Mouse (Mus musculus) liver (tissue): ENCODE results near the gene Gm17019.
"Not testable (repeated sequence)": the region's sequence is repeated elsewhere in the genome, so short reads cannot be mapped to it uniquely, and the experiment has no call there.

ENCODE experiments used
- DNase-seq: peaks from one replicate; pipeline ENCODE4 v3.0.0-alpha.2; 2020; ENCODE audit warnings: mixed read lengths

The Gm17019 gene

DNA sequence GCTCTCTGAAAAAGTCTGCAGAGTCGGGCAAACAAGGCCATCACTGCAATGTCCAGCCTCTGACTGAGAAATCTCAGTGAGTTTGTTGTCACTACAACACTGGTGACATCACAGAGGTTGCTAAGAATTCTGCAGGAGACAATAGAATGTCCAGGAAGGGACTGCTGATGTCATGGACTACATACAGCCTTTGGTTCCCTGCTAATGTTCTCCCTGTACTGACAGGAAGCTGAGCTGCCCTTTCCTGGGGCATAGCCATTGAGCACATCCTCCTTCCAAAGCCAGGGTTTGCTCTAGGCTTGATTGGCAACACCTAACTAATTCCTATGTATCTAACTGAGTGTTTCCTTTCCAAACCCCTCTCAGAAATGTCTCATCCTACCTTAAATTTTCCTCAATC, at the start of gene Gm17019:
Gene Gm17019 (minus strand): TSS at position 101 of the 400 bp plus-strand sequence.
- not testable (repeated sequence) for DNase-seq

DNA sequence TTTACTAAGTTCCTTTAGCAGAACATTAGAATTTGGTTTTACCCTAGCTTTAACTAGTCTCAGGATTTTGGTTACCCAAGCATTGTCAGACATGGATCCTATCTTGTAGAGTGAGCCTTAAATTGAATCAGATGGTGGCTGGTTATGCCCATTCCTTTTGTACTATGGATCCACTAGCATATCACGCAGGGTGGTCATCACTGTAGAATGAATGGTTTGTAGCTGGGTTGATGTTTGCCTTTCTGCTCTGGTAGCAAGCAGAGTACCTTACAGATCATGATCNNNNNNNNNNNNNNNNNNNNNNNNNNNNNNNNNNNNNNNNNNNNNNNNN, 29.6 kb upstream of the Gm17019 start:
- not testable (repeated sequence) for DNase-seq

DNA sequence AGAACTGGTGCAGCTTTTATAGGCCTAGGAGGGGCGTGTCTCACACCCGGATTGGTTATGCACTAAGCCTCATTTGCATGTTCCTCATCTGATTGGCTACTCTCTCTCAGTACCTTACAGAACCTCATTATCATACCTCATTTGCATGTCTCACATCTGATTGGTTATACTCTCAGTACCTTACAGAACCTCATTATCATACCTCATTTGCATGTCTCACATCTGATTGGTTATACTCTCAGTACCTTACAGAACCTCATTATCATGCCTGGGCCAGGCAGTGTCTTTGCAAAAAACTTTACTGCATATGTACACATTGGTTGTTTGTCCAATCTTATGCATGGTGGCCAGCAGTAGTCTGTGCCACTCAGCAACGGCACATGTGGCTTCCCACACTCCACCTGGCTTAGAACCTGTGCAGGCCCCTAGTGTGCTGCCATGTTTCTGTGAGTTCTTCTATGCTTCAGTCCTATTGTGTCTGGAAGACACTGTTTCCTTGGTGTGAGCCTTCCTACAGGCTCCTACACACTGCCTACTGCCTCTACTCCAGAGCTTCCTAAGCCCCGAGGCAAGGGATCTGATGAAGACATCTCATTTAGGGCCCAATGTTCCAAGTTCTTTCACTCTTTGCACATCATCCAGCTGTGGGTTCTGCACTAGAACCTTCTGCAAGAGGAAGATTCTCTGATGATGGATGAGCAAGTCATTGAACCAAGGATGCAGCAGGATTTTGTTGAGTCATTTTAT, 29.0 kb upstream of the Gm17019 start:
- not testable (repeated sequence) for DNase-seq

DNA sequence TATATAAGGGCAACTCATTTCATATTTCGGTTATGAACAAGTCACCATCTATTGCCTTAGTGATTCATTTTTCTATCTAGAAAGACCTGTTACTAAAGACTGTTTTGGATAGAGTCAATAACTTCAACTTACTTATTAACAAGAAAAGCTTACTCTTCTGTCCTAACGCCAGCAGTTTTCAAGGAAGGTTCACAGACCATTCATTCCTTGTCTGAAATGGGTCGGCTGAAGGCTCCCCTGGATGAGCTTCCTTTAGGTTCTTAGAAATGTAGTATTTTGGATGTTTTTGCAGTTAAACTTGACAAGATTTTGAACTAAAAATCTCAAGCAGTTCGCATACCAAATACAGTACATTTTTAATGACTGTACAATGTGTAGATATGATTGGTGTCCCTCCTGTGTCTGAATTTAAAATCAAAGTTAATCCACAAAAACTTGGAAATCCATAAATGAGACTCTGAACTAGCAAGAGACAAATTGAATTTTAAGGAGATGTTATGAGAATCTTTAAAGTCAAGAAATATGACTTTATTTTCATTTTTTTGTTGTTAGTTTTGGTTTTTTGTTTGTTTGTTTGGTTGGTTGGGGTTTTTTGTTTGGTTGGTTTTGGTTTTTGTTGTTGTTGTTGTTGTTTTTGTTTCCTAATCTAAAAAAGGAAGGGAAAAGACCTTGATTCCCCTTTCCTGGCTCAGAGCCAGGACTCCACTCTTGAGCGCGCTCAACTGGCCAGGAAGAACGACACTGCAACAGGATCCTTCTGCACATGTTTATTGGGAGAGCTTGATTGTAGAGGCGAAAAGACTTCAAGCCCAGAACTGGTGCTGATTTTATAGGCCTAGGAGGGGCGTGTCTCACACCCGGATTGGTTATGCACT, 21.6 kb upstream of the Gm17019 start:
- not testable (repeated sequence) for DNase-seq

DNA sequence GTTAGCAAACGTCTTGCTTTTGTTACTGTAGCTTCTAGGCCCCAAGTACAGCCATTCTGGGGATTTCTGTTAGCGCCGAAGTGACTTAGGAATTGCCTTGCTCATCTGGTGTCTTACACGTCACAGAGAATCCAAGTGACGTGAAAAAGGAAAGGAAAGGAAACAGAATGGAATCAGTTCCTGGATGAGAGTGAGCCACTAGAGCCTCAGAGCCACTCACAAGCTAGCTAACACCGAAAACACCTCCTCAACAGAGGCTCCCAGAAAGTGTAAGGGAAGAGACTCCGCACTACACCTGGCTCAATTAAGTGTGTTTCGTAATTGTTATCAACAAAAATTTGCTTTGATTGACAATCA, 20.8 kb upstream of the Gm17019 start:
- not testable (repeated sequence) for DNase-seq

DNA sequence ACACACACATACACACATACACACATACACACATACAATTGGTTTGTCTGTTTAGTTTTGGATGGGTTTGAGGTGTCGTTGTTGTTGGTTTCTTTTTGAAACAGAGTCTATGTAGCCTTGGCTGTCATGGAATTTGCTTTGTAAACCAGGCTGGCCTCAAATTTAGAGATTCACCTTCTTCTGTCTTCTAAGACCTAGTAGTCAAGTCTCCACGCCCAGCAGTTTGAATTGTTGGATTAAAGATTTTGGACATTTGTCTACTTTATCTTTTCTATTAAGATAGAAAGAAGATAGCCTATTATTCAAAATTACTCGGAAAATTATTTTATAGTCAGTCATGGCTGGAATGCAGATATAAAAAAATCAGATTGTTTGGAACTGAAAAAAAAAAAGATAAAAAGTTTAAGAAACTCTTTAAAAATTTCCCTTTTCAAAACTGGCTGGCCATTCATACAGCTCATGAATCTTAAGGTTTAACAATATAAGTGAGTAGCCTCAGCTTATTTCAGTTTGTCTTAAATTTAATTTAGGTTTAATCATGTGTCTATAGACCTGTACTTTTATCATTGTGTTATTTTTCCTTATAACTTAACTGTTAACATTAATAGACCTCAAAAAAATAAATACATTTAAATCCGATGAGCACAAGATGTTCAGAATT, 20.3 kb upstream of the Gm17019 start:
- DNase-seq, result not testable (repeated sequence)

DNA sequence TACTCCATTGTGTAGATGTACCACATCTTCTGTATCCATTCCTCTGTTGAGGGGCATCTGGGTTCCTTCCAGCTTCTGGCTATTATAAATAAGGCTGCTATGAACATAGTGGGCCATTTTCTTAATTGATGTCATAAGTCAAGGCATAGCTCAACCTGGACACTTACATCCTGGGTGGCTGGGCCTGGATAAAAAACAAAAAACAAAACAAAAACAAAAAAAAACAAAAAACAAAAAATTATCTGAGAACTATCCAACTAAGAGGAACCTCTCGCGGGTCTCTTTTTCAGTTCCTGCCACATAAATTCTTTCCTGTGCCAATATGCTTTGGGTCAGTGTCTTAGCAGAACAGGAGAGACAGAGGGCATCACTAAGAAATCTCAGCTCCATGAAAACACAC, 18.0 kb upstream of the Gm17019 start:
- DNase-seq, result not testable (repeated sequence)

DNA sequence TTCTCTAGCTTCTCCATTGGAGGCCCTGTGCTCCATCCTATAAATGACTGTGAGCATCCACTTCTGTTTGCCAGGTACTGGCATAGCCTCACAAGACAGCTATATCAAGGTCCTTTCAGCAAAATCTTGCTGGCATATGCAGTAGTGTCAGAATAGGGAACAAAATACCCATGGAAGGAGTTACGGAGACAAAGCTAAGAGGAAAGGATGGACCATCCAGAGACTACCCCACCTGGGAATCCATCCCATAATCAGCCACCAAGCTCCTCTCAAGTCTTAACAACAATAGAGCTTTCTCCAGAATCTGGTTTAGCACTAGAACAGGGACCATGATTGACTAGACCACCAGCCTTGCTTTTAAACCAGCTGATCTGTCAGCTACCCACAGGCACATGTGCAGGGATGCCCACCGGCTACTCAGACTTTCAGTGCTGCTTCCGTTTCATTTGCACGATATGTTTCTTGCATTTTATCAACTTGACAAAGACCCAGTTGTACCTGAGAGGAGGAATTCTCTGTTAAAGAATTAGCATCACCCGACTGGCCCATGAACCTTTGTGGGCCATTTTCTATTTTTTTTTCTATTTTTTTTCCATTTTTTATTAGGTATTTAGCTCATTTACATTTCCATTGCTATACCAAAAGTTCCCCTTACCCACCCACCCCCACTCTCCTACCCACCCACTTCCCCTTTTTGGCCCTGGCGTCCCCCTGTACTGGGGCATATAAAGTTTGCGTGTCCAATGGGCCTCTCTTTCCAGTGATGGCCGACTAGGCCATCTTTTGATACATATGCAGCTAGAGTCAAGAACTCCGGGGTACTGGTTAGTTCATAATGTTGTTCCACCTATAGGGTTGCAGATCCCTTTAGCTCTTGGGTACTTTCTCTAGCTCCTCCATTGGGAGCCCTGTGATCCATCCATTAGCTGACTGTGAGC, 12.3 kb upstream of the Gm17019 start:
- DNase-seq, result not testable (repeated sequence)

DNA sequence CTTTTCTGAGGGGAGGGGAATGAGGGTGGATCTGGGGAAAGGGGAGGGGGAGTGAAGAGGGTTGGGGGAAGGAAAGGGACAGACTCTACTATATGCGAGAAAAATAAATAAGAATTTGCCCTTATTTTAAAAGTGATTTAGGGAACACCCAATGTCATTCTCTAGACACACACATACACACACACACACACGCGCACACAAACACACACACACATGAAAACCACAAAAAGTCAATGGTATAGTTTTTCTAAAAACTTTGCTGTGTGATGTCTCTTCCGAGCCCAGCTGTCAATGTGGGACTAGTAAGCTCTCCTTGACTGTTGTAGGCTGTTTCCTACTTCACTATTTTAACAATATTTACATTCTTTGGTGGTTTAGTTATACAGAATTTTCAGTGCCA, 8.0 kb upstream of the Gm17019 start:
- DNase-seq, result not testable (repeated sequence)

DNA sequence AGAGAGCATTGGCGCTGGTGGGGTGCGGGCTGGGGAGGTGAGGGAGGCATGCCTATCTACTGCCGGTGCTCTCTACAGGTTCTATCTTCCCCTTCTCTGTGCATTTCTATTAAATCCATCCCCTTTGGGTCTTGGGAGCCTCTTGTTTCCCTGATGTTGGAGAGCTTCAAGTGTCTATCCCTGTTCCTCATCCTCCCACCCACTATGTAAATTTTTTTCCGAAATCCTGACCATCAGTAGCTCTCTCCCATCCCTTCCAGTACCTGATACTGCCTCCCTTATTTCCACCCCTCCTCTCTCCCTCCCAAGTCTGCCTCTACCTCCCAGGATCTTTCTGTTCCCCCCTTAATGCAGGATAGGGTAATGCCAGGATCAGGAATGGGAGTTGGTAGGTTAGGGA, 7.2 kb upstream of the Gm17019 start:
- not testable (repeated sequence) for DNase-seq

DNA sequence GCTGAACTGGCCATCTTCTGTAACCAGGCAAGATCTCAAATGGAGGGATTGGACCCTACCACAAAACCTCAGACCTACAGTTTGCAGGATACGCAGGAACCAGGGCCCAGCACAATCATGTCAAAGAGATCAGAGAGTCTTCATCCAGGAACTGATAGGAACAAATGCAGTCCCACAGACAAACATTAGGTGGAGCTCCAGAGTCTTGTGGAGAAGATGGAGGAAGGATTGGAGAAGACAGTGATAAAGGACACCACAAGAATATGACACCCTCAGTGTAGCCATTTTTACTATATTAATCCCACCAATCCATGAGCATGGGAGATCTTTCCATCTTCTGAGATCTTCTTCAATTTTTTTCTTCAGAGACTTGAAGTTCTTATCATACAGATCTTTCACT, 8.5 kb downstream of the Gm17019 start:
- peak; percentile 2 for DNase-seq

DNA sequence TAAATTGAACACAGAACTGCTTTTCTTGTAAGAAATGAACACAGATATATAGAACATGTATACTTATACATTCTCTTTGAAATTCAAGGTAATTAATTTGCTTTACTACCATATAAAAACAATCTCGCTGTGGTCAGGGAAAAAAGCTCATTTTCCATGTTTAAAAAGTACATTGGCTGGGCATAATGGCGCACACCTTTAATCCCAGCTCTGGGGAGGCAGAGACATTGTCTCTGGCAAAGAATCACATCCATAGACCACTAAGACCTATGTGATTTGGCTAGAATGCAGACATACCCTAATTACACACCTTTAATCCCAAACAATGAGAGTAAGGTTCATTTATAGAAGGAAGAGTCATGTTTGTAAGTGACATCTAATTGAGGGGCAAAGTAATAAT, 12.7 kb downstream of the Gm17019 start:
- DNase-seq, result peak; percentile 1

DNA sequence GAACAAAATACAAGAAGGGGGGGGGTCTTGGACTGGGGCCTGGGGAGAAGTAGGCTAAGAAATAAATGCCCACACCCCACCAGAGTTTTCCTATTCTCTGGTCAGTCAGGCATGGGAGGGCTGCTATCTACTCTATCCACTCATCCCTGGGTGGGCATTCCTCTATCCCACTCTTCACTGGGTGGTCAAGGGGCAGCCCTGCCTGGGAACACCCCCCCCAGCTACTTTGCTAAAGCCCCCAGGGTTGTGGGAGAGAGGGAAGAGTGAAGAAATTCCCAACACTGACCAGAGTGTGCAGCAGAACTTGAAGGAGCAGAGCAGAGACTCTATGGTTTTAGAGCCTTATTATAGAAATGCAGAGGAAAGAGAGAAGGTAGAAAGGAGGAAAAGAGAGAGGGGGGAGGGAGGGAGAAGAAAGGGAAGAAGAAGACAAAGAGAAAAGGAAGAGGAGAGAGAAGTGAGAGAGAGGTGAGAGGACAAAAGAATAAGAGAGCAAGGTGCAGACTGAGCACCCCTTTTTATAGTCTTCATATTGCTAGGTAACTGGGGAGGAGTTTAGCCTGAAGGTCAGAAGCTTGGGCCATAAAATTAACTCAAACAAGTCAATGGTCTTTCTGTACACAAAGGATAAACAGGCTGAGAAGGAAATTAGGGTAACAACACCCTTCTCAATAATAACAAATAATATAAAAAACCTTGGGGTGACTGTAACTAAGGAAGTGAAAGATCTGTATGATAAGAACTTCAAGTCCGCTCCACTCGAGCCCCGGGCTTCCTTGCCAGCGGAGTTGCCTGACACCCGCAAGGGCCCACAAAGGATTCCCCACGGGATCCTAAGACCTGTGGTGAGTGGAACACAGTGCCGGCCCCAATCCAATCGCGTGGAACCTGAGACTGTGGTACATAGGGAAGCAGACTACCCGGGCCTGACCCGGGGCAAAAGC, 21.9 kb downstream of the Gm17019 start:
- peak; percentile 3 for DNase-seq

DNA sequence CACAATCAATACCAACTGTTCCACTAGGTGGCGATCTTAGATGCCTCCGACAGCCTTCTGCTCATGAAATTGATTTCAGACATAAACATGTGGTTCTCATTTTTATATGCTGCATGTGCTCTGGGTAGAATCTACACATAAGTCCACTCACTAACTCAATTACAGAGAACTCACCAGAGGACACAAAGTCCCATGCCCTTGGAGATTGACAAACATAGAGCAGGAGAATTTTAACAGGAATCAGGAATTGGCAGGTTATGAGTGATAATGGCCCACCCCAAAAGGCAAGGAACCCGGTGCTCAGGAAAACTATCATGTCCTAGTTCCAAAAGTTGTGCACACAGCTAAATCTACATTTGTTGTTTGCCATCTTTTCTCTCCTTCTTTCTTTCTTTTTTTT, 25.9 kb downstream of the Gm17019 start:
- not testable (repeated sequence) for DNase-seq

DNA sequence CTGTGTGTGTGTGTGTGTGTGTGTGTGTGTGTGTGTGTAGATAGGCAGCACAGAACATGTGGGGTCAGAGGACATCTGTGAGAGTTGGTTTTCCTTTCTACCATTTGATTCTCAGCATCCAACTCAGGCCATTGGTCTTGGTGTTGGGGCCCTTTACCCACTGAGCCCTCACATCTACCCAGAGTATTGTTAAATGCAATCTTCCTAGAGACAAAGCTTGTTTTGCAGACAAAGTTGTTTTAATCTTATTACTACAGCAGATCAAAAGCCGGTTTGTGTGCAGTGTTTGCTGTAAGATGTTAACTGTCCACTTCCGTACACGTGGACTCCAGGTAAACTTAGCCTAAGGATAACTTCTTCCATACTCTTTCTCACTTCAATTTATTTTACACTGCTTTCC, 26.5 kb downstream of the Gm17019 start:
- peak; percentile 2 for DNase-seq

DNA sequence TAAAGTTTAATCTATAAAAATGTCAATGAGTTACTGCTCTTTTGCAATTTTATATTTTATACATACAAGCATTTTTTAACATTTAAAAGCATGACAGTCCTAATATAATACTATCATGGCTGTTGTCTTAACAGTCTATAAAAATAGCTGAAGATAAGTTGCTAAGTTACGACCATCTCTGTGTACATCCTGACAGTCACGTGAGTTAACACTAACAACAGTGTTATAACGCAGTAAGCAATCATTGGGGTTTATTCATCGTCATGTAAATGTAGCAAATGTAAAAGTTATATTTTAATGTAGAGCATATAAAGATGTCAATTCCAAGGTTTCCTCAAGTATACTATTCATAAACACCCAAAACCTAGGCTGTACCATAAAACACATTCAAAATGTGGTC, 27.2 kb downstream of the Gm17019 start:
- DNase-seq, result not testable (repeated sequence)

DNA sequence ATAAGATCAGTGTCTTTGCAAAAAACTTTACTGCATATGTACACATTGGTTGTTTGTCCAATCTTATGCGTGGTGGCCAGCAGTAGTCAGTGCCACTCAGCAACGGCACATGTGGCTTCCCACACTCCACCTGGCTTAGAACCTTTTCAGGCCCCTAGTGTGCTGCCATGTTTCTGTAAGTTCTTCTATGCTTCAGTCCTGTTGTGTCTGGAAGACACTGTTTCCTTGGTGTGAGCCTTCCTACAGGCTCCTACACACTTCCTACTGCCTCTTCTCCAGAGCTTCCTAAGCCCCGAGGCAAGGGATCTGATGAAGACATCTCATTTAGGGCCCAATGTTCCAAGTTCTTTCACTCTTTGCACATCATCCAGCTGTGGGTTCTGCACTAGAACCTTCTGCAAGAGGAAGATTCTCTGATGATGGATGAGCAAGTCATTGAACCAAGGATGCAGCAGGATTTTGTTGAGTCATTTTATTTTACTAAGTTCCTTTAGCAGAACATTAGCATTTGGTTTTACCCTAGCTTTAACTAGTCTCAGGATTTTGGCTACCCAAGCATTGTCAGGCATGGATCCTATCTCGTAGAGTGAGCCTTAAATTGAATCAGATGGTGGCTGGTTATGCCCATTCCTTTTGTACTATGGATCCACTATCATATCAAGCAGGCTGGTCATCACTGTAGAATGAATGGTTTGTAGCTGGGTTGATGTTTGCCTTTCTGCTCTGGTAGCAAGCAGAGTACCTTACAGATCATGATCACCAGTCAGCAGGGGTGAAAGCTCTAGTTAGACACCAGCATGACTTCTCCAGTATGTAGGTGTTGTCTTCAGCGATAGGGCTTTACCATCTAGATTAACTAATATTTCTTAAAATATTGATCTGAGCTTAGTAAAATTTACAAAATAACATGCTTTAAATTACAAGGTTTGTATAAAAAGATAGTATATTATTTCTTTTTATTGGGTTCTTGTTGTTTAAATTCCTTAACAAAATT, 27.9 kb downstream of the Gm17019 start:
- not testable (repeated sequence) for DNase-seq

DNA sequence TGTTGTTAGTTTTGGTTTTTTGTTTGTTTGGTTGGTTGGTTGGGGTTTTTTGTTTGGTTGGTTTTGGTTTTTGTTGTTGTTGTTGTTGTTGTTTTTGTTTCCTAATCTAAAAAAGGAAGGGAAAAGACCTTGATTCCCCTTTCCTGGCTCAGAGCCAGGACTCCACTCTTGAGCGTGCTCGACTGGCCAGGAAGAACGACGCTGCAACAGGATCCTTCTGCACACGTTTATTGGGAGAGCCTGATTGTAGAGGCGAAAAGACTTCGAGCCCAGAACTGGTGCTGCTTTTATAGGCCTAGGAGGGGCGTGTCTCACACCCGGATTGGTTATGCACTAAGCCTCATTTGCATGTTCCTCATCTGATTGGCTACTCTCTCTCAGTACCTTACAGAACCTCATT, 34.7 kb downstream of the Gm17019 start:
- not testable (repeated sequence) for DNase-seq

DNA sequence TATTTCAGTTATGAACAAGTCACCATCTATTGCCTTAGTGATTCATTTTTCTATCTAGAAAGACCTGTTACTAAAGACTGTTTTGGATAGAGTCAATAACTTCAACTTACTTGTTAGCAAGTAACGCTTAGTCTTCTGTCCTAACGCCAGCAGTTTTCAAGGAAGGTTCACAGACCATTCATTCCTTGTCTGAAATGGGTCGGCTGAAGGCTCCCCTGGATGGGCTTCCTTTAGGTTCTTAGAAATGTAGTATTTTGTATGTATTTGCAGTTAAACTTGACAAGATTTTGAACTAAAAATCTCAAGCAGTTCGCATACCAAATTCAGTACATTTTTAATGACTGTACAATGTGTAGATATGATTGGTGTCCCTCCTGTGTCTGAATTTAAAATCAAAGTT, 35.2 kb downstream of the Gm17019 start:
- DNase-seq, result peak; percentile 8
